Mouse (Mus musculus): ENCODE data around the gene Tmem131l.

DNA sequence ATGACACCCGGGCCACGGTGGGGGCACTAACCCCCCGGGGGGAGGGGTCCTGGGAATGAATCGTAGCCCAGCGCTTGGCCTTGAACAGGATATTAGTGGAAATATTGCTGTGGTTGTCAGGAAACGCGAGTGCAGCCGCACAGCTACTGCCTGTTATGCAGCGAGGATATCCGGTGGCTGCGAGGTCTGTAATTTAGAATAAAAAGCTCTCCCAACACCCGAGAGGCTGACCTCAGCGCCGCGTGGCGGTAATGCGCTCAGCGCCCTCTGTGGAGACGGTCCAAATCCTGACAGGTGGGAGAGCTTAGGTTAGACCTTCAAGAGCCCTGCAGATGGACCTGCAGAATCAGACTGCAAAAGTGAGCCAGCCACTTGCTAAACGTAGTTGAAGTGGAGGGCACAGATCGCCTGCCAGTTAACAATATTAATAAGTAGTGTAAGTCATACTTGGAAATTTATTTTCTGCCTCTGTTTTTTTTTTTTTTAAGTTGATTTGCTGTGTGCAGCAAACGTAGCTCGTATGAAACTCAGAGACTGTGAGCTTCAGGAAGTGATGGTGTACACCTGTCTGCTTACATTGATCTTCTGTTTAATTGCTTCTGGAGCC, 604 bp upstream of the Tmem131l start:
- TF ChIP-seq CTCF (IDR thresholded peaks at IDR 0.05; ENCODE audit: low read depth) = peak; percentile 44
- TF ChIP-seq EP300 (optimal IDR thresholded peaks at IDR 0.05) = no peak

Data from stomach, postnatal 0 days (tissue).